Mouse (Mus musculus): ENCODE results near the gene Ttl. TPM values are rescaled to one million over a fixed set of nuclear protein-coding genes. Genes with fewer than 3 reads are reported as not detected.

Ttl gene
- 23.9 and 24.6 TPM in 2 replicates for polyA plus RNA-seq (2016; fragmentation: Nextera tagmentation; extraction: Ambion mirVana)

GRCm38 (mm10) chr2:129065437-129066282 is at the start of gene Ttl:
Ttl (plus strand) TSS chr2:129065942.
- no peaks in the 10 kb centered on the region for H3K9me3 ChIP-seq
- peaks cover 15% of the 10 kb centered on the region for H3K4me1 ChIP-seq
- H3K27ac ChIP-seq: peak within 1 kb of the TSS; percentile 32; the same call in 1 of the 2 replicates
- ATAC-seq (ENCODE audit: low FRiP score, low read depth): peak; percentile 94
- H3K36me3 ChIP-seq: no peaks in the 10 kb centered on the region
- H3K9ac ChIP-seq: peak within 1 kb of the TSS; percentile 73
- WGBS: 2% methylated on average over 62 of the region's 62 CpGs
- no peaks in the 10 kb centered on the region for H3K27me3 ChIP-seq (replicated peaks)
- peak within 1 kb of the TSS; percentile 79 for H3K4me3 ChIP-seq
- peak within 1 kb of the TSS; percentile 73 for H3K4me2 ChIP-seq (replicated peaks)

- 80% methylated on average over 2 of the region's 2 CpGs for WGBS
- H3K4me3 ChIP-seq: no peak overlapping the region
- H3K4me2 ChIP-seq (replicated peaks): no peak overlapping the region
- H3K27me3 ChIP-seq (replicated peaks): no peaks in the 10 kb centered on the region
- no peaks in the 10 kb centered on the region for H3K4me1 ChIP-seq
- peaks cover 5% of the 10 kb centered on the region; the same call in 1 of the 2 replicates for H3K36me3 ChIP-seq
- H3K27ac ChIP-seq: no peak overlapping the region
- no peak for ATAC-seq (ENCODE audit: low FRiP score, low read depth)
- H3K9me3 ChIP-seq: no peaks in the 10 kb centered on the region
- H3K9ac ChIP-seq: no peak overlapping the region
Measured at GRCm38 (mm10) chr2:129020106-129020505, 45.6 kb upstream of the Ttl start.

- H3K4me3 ChIP-seq: no peak overlapping the region
- H3K4me2 ChIP-seq (replicated peaks): no peak overlapping the region
- ATAC-seq (ENCODE audit: low FRiP score, low read depth): no peak
- no peaks in the 10 kb centered on the region for H3K36me3 ChIP-seq
- no peak overlapping the region for H3K27ac ChIP-seq
- 83% methylated on average over 9 of the region's 9 CpGs for WGBS
- no peaks in the 10 kb centered on the region for H3K9me3 ChIP-seq
- no peak overlapping the region for H3K9ac ChIP-seq
- H3K27me3 ChIP-seq (replicated peaks): no peaks in the 10 kb centered on the region
- H3K4me1 ChIP-seq: no peaks in the 10 kb centered on the region
Measured at GRCm38 (mm10) chr2:129024820-129025219, 40.9 kb upstream of the Ttl start.

GRCm38 (mm10) chr2:129035381-129035780 is 30.4 kb upstream of the Ttl start:
- H3K4me1 ChIP-seq: peaks cover 11% of the 10 kb centered on the region
- ATAC-seq (ENCODE audit: low FRiP score, low read depth): no peak
- no peaks in the 10 kb centered on the region for H3K9me3 ChIP-seq
- H3K4me2 ChIP-seq (replicated peaks): no peak overlapping the region
- no peak overlapping the region for H3K4me3 ChIP-seq
- H3K27ac ChIP-seq: no peak overlapping the region
- peaks cover 22% of the 10 kb centered on the region for H3K27me3 ChIP-seq (replicated peaks)
- H3K36me3 ChIP-seq: no peaks in the 10 kb centered on the region
- 86% methylated on average over 5 of the region's 5 CpGs for WGBS
- H3K9ac ChIP-seq: no peak overlapping the region

- Histone ChIP-seq H3K4me3 (peak overlapping the region; percentile 41), H3K4me1 (peaks cover 11% of the 10 kb centered on the region), H3K9me3 (no peaks in the 10 kb centered on the region), H3K36me3 (no peaks in the 10 kb centered on the region), H3K9ac (peak overlapping the region; percentile 55; the same call in 1 of the 2 replicates), H3K4me2 (replicated peaks) (peak overlapping the region; percentile 82), H3K27ac (no peak overlapping the region), H3K27me3 (replicated peaks) (peaks cover 26% of the 10 kb centered on the region)
- no peak; the same call in 1 of the 2 replicates for ATAC-seq (ENCODE audit: low FRiP score, low read depth)
- 37% methylated on average over 15 of the region's 15 CpGs for WGBS
Measured at GRCm38 (mm10) chr2:129038426-129038936, 27.3 kb upstream of the Ttl start.

- Histone ChIP-seq H3K4me1 (peaks cover 11% of the 10 kb centered on the region), H3K9me3 (no peaks in the 10 kb centered on the region), H3K36me3 (no peaks in the 10 kb centered on the region), H3K4me2 (replicated peaks) (peak overlapping the region; percentile 82), H3K27ac (no peak overlapping the region), H3K27me3 (replicated peaks) (peaks cover 26% of the 10 kb centered on the region), H3K9ac (peak overlapping the region; percentile 55), H3K4me3 (peak overlapping the region; percentile 41)
- peak; percentile 83 for ATAC-seq (ENCODE audit: low FRiP score, low read depth)
- WGBS: 3% methylated on average over 62 of the region's 62 CpGs
Measured at GRCm38 (mm10) chr2:129038937-129039631, 26.7 kb upstream of the Ttl start.

GRCm38 (mm10) chr2:129040567-129040966 is 25.2 kb upstream of the Ttl start:
- H3K9me3 ChIP-seq: no peaks in the 10 kb centered on the region
- H3K4me3 ChIP-seq: no peak overlapping the region
- peaks cover 26% of the 10 kb centered on the region for H3K27me3 ChIP-seq (replicated peaks)
- ATAC-seq (ENCODE audit: low FRiP score, low read depth): no peak
- no peaks in the 10 kb centered on the region for H3K36me3 ChIP-seq
- WGBS: 38% methylated on average over 6 of the region's 6 CpGs
- H3K4me2 ChIP-seq (replicated peaks): no peak overlapping the region
- H3K4me1 ChIP-seq: peaks cover 11% of the 10 kb centered on the region
- H3K27ac ChIP-seq: no peak overlapping the region
- no peak overlapping the region for H3K9ac ChIP-seq

GRCm38 (mm10) chr2:129046172-129046845 is 19.4 kb upstream of the Ttl start:
- Histone ChIP-seq H3K9me3 (no peaks in the 10 kb centered on the region), H3K36me3 (no peaks in the 10 kb centered on the region)
- WGBS: 76% methylated on average over 6 of the region's 6 CpGs

GRCm38 (mm10) chr2:129046846-129047196 is 18.9 kb upstream of the Ttl start:
- H3K9ac ChIP-seq: no peak overlapping the region
- H3K27ac ChIP-seq: no peak overlapping the region
- H3K36me3 ChIP-seq: no peaks in the 10 kb centered on the region
- no peak for ATAC-seq (ENCODE audit: low FRiP score, low read depth)
- no peak overlapping the region for H3K4me2 ChIP-seq (replicated peaks)
- H3K27me3 ChIP-seq (replicated peaks): no peaks in the 10 kb centered on the region
- 83% methylated on average over 4 of the region's 4 CpGs for WGBS
- no peaks in the 10 kb centered on the region for H3K4me1 ChIP-seq
- H3K9me3 ChIP-seq: no peaks in the 10 kb centered on the region
- no peak overlapping the region for H3K4me3 ChIP-seq

More at GRCm38 (mm10) chr2:129046172-129046845, 19.4 kb upstream of the Ttl start:
- H3K4me2 ChIP-seq (replicated peaks): no peak overlapping the region
- H3K27me3 ChIP-seq (replicated peaks): no peaks in the 10 kb centered on the region
- ATAC-seq (ENCODE audit: low FRiP score, low read depth): no peak
- H3K9ac ChIP-seq: no peak overlapping the region
- H3K4me1 ChIP-seq: no peaks in the 10 kb centered on the region
- H3K4me3 ChIP-seq: no peak overlapping the region
- H3K27ac ChIP-seq: no peak overlapping the region

GRCm38 (mm10) chr2:129047811-129048210 is 17.9 kb upstream of the Ttl start, which contains the start of gene Vinac1:
Vinac1 (minus strand) TSS chr2:129048172.
- H3K4me1 ChIP-seq: no peaks in the 10 kb centered on the region
- no peak for ATAC-seq (ENCODE audit: low FRiP score, low read depth)
- no peaks in the 10 kb centered on the region for H3K27me3 ChIP-seq (replicated peaks)

GRCm38 (mm10) chr2:129052451-129052983 is 13.2 kb upstream of the Ttl start:
- no peak overlapping the region for H3K4me3 ChIP-seq
- H3K27me3 ChIP-seq (replicated peaks): no peaks in the 10 kb centered on the region
- H3K4me1 ChIP-seq: no peaks in the 10 kb centered on the region
- WGBS: 72% methylated on average over 4 of the region's 4 CpGs
- no peak for ATAC-seq (ENCODE audit: low FRiP score, low read depth)
- no peak overlapping the region for H3K9ac ChIP-seq
- H3K27ac ChIP-seq: no peak overlapping the region
- H3K4me2 ChIP-seq (replicated peaks): no peak overlapping the region
- peaks cover 7% of the 10 kb centered on the region for H3K9me3 ChIP-seq
- H3K36me3 ChIP-seq: no peaks in the 10 kb centered on the region

More at GRCm38 (mm10) chr2:129047811-129048210, 17.9 kb upstream of the Ttl start, which contains the start of gene Vinac1:
- Histone ChIP-seq H3K36me3 (no peaks in the 10 kb centered on the region), H3K9me3 (no peaks in the 10 kb centered on the region), H3K9ac (no peak within 1 kb of the TSS), H3K4me3 (no peak within 1 kb of the TSS), H3K27ac (no peak within 1 kb of the TSS), H3K4me2 (replicated peaks) (no peak within 1 kb of the TSS)
- 79% methylated on average over 8 of the region's 8 CpGs for WGBS

Measured in neural tube, embryonic 12.5 days (tissue).